Mouse (Mus musculus) ES-E14 (cell line): ENCODE measurements around the gene 4930519G04Rik. TPM values are rescaled to one million over a fixed set of nuclear protein-coding genes. Genes with fewer than 3 reads are reported as not detected.
"Not testable (repeated sequence)": the region's sequence is repeated elsewhere in the genome, so short reads cannot be mapped to it uniquely, and the experiment has no call there.

ENCODE experiments used
- DNase-seq: peaks from one replicate; pipeline ENCODE4 v3.0.0-alpha.2; 2013; ENCODE audit warnings: low read depth, low spot score
- H3K27ac ChIP-seq: 2 replicates; pipeline ENCODE4 v1.5.1; 2012; ENCODE audit warnings: low read depth, mild to moderate bottlenecking, low read length, moderate library complexity, mixed read lengths; ENCODE audit not compliant: poor library complexity, insufficient read depth, severe bottlenecking
- H3K36me3 ChIP-seq: 2 replicates; pipeline ENCODE4 v1.6.1; 2012; ENCODE audit warnings: mild to moderate bottlenecking, low read length, moderate library complexity, mixed read lengths; ENCODE audit not compliant: control insufficient read depth, poor library complexity, insufficient read depth, severe bottlenecking
- H3K4me1 ChIP-seq, 2 experiments: fragments of 150-350 bp in 1 of 2; sonication (generic) in 1 of 2; 2 replicates each; pipeline ENCODE4 v1.6.1; 2012; ENCODE audit warnings: low read length in 2 of 2, mild to moderate bottlenecking in 1 of 2, mixed read lengths in 1 of 2; ENCODE audit not compliant: control insufficient read depth in 2 of 2, insufficient read depth in 2 of 2, poor library complexity in 1 of 2
- H3K4me3 ChIP-seq, 2 experiments: fragments of 150-350 bp in 1 of 2; sonication (generic) in 1 of 2; 2 replicates each; pipeline ENCODE4 v1.5.1; 2012; ENCODE audit warnings: low read length in 2 of 2, low read depth in 1 of 2, mild to moderate bottlenecking in 1 of 2, mixed read lengths in 1 of 2; ENCODE audit not compliant: insufficient read depth in 1 of 2, poor library complexity in 1 of 2, severe bottlenecking in 1 of 2
- H3K9ac ChIP-seq: 2 replicates; pipeline ENCODE4 v1.6.1; 2012; ENCODE audit warnings: low read depth, mild to moderate bottlenecking, low read length, mixed read lengths; ENCODE audit not compliant: poor library complexity, insufficient read depth, severe bottlenecking
- H3K9me3 ChIP-seq: fragments of 150-350 bp; sonication (generic); 2 replicates; pipeline ENCODE4 v1.6.1; 2012; ENCODE audit warnings: low read depth, mild to moderate bottlenecking, low read length; ENCODE audit not compliant: control insufficient read depth, insufficient read depth
- CHD2 ChIP-seq: IDR thresholded peaks from 2 replicates; pipeline ENCODE4 v1.6.1; 2014; ENCODE audit warnings: mild to moderate bottlenecking, low read depth, low read length, inconsistent platforms
- HCFC1 ChIP-seq: IDR thresholded peaks from 2 replicates; pipeline ENCODE4 v1.6.1; 2012; ENCODE audit warnings: low read length, inconsistent platforms, borderline replicate concordance; ENCODE audit not compliant: insufficient read depth
- MAFK ChIP-seq: IDR thresholded peaks from 2 replicates; pipeline ENCODE4 v1.6.1; 2014; ENCODE audit warnings: mild to moderate bottlenecking, low read depth, low read length, inconsistent platforms; ENCODE audit not compliant: insufficient read depth
- ZC3H11A ChIP-seq: IDR thresholded peaks from 2 replicates; pipeline ENCODE4 v1.6.1; 2012; ENCODE audit warnings: low read depth, mild to moderate bottlenecking, inconsistent platforms, low read length, borderline replicate concordance
- ZNF384 ChIP-seq: IDR thresholded peaks from 2 replicates; pipeline ENCODE4 v1.6.1; 2012; ENCODE audit warnings: low read depth, low read length, inconsistent platforms
- in situ Hi-C, 2 experiments: fragments of 600-800 bp; cut with MboI; formaldehyde crosslinking; loops; one replicate each; pipeline ENCODE4 v1.15.1; 2025; ENCODE audit warnings: low sequenced_read_pairs in 2 of 2, inconsistent platforms in 1 of 2; ENCODE audit not compliant: unreplicated experiment in 2 of 2
- total RNA-seq: library from RNA; depleted of rRNA; stranded (reverse); fragments of 300-350 nt; gene quantifications from 2 replicates; pipeline ENCODE4 v1.2.3, GENCODE M21; 2012

Gene 4930519G04Rik
- total RNA-seq, 1 experiment, result not detected

DNA sequence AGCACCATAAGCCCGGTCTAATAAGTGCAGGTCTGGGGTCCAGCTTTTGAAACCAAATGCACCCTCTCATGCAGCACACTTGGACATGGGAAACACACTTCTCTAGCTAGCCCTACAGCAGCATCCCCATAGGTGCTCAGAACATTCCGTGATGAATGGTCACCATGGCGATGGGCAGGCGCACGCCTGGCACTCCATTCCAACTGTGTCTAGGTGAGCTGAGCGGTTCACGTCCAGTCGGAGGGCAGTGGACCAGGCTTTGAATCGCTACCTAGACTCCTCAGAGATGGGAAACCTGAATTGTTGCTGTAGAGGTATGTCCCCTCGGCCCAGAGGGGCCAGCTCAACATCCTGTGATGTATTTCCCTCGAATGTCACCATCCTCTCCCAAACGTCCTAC is 11.8 kb downstream of the 4930519G04Rik start:
- Histone ChIP-seq H3K27ac (no peak overlapping the region), H3K4me3 (no peak overlapping the region)
- in situ Hi-C loops, result no loop called here

DNA sequence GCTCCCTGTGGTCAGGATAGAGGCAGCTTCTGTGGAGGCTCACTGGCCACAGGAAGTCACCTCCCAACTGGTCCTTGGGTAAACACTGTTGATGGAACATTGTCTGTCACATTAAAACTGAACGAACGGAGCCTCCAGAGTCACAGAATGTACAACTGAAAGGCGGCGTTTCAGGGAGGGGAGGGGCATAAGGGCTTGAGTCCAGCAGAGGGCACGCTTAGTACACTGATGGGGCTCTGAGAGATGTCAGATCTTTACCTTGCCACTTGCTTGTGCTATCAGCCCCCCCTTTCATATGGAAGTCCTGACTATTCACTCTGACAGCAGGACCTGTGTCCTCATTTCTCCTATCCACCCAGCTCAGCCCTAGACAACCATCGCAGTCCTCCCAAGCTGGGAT is 22.4 kb downstream of the 4930519G04Rik start:
- DNase-seq, result no peak
- no peak overlapping the region for H3K27ac ChIP-seq

More for the DNA sequence above, 11.8 kb downstream of the 4930519G04Rik start:
- Histone ChIP-seq H3K4me1 (no peaks in the 10 kb centered on the region), H3K9me3 (no peaks in the 10 kb centered on the region), H3K9ac (no peak overlapping the region), H3K36me3 (no peaks in the 10 kb centered on the region)
- DNase-seq, result no peak
- TF ChIP-seq HCFC1 (no peak), CHD2 (no peak), ZNF384 (no peak), ZC3H11A (no peak), MAFK (no peak)

DNA sequence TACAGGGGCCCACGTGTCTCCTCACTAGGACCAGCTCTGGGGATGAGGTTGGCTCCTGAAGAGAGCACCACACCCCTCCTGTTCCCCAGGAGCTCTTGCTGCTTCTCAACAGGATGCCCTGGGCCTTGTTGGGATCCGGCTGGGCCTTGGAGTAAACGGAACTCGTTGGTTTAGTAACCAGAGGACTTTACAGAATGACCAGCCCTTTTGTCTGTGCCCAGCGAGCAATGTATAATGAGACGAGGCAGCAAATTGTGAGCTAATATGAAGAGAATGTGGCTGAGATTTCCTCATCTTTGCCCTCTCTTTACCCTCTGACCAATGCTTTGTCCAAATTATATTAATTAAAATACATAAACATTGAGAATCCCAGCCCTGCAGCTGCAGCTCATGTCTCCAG is 22.9 kb downstream of the 4930519G04Rik start:
- H3K9me3 ChIP-seq, result no peaks in the 10 kb centered on the region
- H3K27ac ChIP-seq, result no peak overlapping the region
- DNase-seq, result no peak
- TF ChIP-seq CHD2, result no peak
- no peak for TF ChIP-seq MAFK
- TF ChIP-seq HCFC1, result no peak
- no peak for TF ChIP-seq ZC3H11A
- no peak for TF ChIP-seq ZNF384
- H3K4me3 ChIP-seq, result no peak overlapping the region
- H3K4me1 ChIP-seq, result peaks cover 0 to 3% of the 10 kb centered on the region in 2 experiments; a peak in 1 of 4 replicates
- in situ Hi-C loops, result no loop called here
- H3K9ac ChIP-seq, result no peak overlapping the region
- no peaks in the 10 kb centered on the region for H3K36me3 ChIP-seq

More for the DNA sequence above, 22.4 kb downstream of the 4930519G04Rik start:
- in situ Hi-C loops, result no loop called here
- no peak overlapping the region for H3K9ac ChIP-seq
- TF ChIP-seq MAFK (no peak), HCFC1 (no peak), ZC3H11A (no peak), CHD2 (no peak), ZNF384 (no peak)
- H3K9me3 ChIP-seq, result no peaks in the 10 kb centered on the region
- H3K4me1 ChIP-seq, result peaks cover 0 to 3% of the 10 kb centered on the region in 2 experiments; a peak in 1 of 4 replicates
- no peak overlapping the region for H3K4me3 ChIP-seq
- no peaks in the 10 kb centered on the region for H3K36me3 ChIP-seq

DNA sequence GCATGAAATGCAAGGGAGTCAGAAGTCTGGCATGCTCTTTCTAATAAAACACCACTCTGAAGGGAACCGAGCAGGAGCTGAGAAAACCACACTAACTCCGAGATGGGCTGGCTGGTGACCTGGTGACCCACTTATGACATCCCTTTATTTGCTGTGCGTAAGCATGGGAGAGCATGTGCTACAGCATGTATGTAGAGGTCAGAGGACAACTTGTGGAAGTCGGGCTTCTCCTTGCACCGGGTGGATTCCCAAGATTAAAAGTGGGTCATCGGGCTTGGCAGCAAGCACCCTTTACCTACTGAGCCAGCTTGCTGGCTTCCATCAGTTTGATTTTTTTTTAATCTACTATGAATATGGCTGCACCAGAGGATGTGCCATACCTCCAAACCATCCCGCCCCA is 24.0 kb downstream of the 4930519G04Rik start:
- TF ChIP-seq ZNF384, result no peak
- no peak for TF ChIP-seq HCFC1
- TF ChIP-seq CHD2, result no peak
- TF ChIP-seq ZC3H11A, result no peak
- TF ChIP-seq MAFK, result no peak
- Histone ChIP-seq H3K4me3 (no peak overlapping the region), H3K9me3 (no peaks in the 10 kb centered on the region), H3K27ac (no peak overlapping the region), H3K36me3 (no peaks in the 10 kb centered on the region), H3K4me1 (peaks cover 0 to 3% of the 10 kb centered on the region in 2 experiments; a peak in 1 of 4 replicates), H3K9ac (no peak overlapping the region)
- in situ Hi-C loops, result no loop called here
- DNase-seq, result no peak

DNA sequence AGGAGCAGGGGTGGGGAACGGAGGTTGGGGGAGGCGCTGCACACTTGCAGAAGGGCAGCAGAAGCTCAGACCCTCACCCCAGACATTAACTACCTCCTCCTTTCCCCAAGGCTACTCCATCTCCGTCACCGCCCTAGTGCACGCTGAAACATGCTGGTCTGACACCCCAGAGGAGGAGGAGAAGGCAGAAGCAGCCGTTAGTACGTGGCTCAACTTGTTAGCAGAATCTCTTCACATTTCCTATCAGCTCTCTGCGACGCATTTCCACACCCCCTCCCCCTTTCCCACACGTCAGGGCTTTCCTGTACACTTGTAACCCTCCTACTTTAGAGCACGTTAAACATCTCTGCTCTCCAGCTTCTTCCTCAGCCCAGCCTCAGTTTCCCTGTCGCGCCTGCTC is 25.9 kb downstream of the 4930519G04Rik start:
- Histone ChIP-seq H3K4me1 (peaks cover 0 to 3% of the 10 kb centered on the region in 2 experiments; a peak in 1 of 4 replicates), H3K4me3 (no peak overlapping the region), H3K9me3 (no peaks in the 10 kb centered on the region), H3K36me3 (no peaks in the 10 kb centered on the region), H3K9ac (no peak overlapping the region), H3K27ac (no peak overlapping the region)
- no peak for DNase-seq
- in situ Hi-C loops, result no loop called here
- TF ChIP-seq MAFK, result no peak
- TF ChIP-seq ZC3H11A, result no peak
- TF ChIP-seq CHD2, result no peak
- no peak for TF ChIP-seq ZNF384
- TF ChIP-seq HCFC1, result no peak

DNA sequence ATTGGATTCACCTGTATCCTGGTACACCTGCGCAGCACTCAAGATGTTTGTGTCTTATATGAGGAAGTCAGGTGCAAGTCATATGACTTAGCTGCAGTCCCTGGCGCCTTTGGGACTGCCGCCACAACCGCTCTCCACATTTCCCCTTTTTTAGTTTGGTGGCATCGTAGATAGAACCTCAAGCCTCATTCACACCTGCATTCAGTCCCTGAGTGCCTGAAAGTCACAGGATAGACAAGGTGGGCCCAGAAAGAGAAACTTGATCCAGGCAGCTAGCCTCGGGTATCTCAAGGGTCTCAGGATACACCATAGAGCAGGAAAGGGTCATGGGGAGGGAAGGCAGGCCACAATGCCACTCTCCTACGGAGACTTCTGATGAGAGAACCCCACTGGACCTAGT is 28.9 kb downstream of the 4930519G04Rik start:
- H3K9ac ChIP-seq, H3K27ac ChIP-seq, H3K4me1 ChIP-seq, in situ Hi-C loops, H3K4me3 ChIP-seq, H3K9me3 ChIP-seq, DNase-seq, H3K36me3 ChIP-seq: not testable (repeated sequence)
